Mouse (Mus musculus) bone marrow, adult 2 months (tissue): ENCODE measurements at regions not wholly inside any gene's neighbourhood (a gene's known extent, or its start where the extent isn't known, plus 50 kb on each side); places are given as distances from the start of the nearest gene placed in this dataset.

Source experiments
- H3K27ac ChIP-seq: fragments of 200-500 bp; 2 replicates; pipeline ENCODE4 v1.5.1; 2012; ENCODE audit warnings: low read depth, mild to moderate bottlenecking, control low read depth, inconsistent platforms, low read length; ENCODE audit not compliant: control insufficient read depth, poor library complexity, insufficient read depth
- H3K4me1 ChIP-seq: fragments of 200-500 bp; 2 replicates; pipeline ENCODE4 v1.6.1; 2011; ENCODE audit warnings: low read length; ENCODE audit not compliant: control insufficient read depth, insufficient read depth
- H3K4me3 ChIP-seq: fragments of 200-500 bp; replicated peaks from 2 replicates; pipeline ENCODE3; 2011; ENCODE audit warnings: mild to moderate bottlenecking, low read depth, low read length, control low read depth; ENCODE audit not compliant: control insufficient read depth
- CTCF ChIP-seq: fragments of 200-500 bp; IDR thresholded peaks from 2 replicates; pipeline ENCODE4 v1.5.1; 2011; ENCODE audit warnings: low read length, control low read depth; ENCODE audit not compliant: control insufficient read depth, insufficient read depth
- POLR2A ChIP-seq: fragments of 200-500 bp; IDR thresholded peaks from 2 replicates; pipeline ENCODE4 v1.6.1; 2011; ENCODE audit warnings: low read depth, mild to moderate bottlenecking, control low read depth, low read length, borderline replicate concordance; ENCODE audit not compliant: control insufficient read depth
- WGBS: fragments of 180-500 bp; shearing (Covaris S2); methylation state at CpG from one replicate; pipeline ENCODE4 v1.1.7; 2018; 5-methylcytosine and 5-hydroxymethylcytosine counted together

GRCm38 (mm10) chr16:87267517-87267916 lies 86.5 kb upstream of the N6amt1 start:
- Histone ChIP-seq H3K4me1 (no peaks in the 10 kb centered on the region), H3K4me3 (no peak overlapping the region), H3K27ac (no peak overlapping the region)
- WGBS: 77% methylated on average over 4 of the region's 4 CpGs
- TF ChIP-seq CTCF (no peak), POLR2A (no peak)

GRCm38 (mm10) chr16:87263571-87263970 lies 90.4 kb upstream of the N6amt1 start:
- no peaks in the 10 kb centered on the region for H3K4me1 ChIP-seq
- H3K4me3 ChIP-seq: no peak overlapping the region
- no peak overlapping the region for H3K27ac ChIP-seq
- TF ChIP-seq CTCF (no peak), POLR2A (no peak)
- WGBS: 31% methylated on average over 4 of the region's 4 CpGs

- no peak overlapping the region for H3K27ac ChIP-seq
- no peak for TF ChIP-seq CTCF
- no peak for TF ChIP-seq POLR2A
- WGBS: 42% methylated on average over 8 of the region's 8 CpGs
- no peak overlapping the region for H3K4me3 ChIP-seq
- H3K4me1 ChIP-seq: no peaks in the 10 kb centered on the region
Measured at GRCm38 (mm10) chr16:87263041-87263440, 90.9 kb upstream of the N6amt1 start.

- 70% methylated on average over 3 of the region's 3 CpGs for WGBS
- no peak overlapping the region for H3K27ac ChIP-seq
- no peak overlapping the region for H3K4me3 ChIP-seq
- TF ChIP-seq CTCF: no peak
- TF ChIP-seq POLR2A: no peak
- H3K4me1 ChIP-seq: no peaks in the 10 kb centered on the region
Measured at GRCm38 (mm10) chr16:87262497-87262896, 91.5 kb upstream of the N6amt1 start.

GRCm38 (mm10) chr16:87261527-87261926 lies 92.5 kb upstream of the N6amt1 start:
- 84% methylated on average over 7 of the region's 7 CpGs for WGBS
- Histone ChIP-seq H3K4me3 (no peak overlapping the region), H3K27ac (no peak overlapping the region), H3K4me1 (no peaks in the 10 kb centered on the region)
- TF ChIP-seq CTCF (no peak), POLR2A (no peak)

- Histone ChIP-seq H3K4me1 (no peaks in the 10 kb centered on the region), H3K4me3 (no peak overlapping the region), H3K27ac (no peak overlapping the region)
- TF ChIP-seq POLR2A (no peak), CTCF (no peak)
- WGBS: 85% methylated on average over 1 of the region's 1 CpGs
Measured at GRCm38 (mm10) chr16:87254736-87255135, 99.2 kb upstream of the N6amt1 start.

GRCm38 (mm10) chr16:87250531-87250930 lies 103.5 kb upstream of the N6amt1 start:
- no peak overlapping the region for H3K27ac ChIP-seq
- TF ChIP-seq CTCF (no peak), POLR2A (no peak)
- H3K4me1 ChIP-seq: no peaks in the 10 kb centered on the region
- no peak overlapping the region for H3K4me3 ChIP-seq
- 85% methylated on average over 10 of the region's 10 CpGs for WGBS

- Histone ChIP-seq H3K27ac (no peak overlapping the region), H3K4me3 (no peak overlapping the region), H3K4me1 (no peaks in the 10 kb centered on the region)
- TF ChIP-seq POLR2A: no peak
- TF ChIP-seq CTCF: peak; percentile 4; the same call in 1 of the 2 replicates
- 27% methylated on average over 7 of the region's 7 CpGs for WGBS
Measured at GRCm38 (mm10) chr16:87249903-87250302, 104.1 kb upstream of the N6amt1 start.

GRCm38 (mm10) chr16:87248501-87249030 lies 105.4 kb upstream of the N6amt1 start:
- H3K4me3 ChIP-seq: no peak overlapping the region
- no peak overlapping the region for H3K27ac ChIP-seq
- TF ChIP-seq CTCF (no peak), POLR2A (no peak)
- no peaks in the 10 kb centered on the region for H3K4me1 ChIP-seq
- WGBS: 46% methylated on average over 6 of the region's 6 CpGs
